Mouse (Mus musculus): ENCODE measurements around the gene Olfr830.
"Not testable (repeated sequence)": the region's sequence is repeated elsewhere in the genome, so short reads cannot be mapped to it uniquely, and the experiment has no call there.

The Olfr830 gene

DNA sequence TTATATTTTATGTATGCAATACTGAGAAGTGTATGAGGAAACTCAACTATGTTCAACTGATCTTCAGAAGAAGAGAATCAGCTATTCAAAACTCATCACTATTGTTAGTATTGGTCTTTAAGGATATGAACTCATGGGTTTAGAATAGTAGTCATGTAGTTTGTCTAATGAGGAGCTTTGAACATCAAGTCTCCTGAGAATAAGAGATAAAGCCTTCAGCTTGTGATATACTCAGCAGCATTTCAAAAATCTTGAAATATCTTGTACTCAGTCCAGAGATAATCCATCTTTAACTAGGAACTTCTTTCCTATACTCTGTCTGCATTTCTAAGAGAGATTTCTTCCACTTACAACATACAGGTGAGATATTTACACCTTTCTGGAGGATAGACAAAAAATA, at the start of gene Olfr830:
Gene Olfr830 (plus strand): TSS at position 301 of the 400 bp plus-strand sequence.
- no peak for DNase-seq (ENCODE audit: low spot score in 2 of 2)

DNA sequence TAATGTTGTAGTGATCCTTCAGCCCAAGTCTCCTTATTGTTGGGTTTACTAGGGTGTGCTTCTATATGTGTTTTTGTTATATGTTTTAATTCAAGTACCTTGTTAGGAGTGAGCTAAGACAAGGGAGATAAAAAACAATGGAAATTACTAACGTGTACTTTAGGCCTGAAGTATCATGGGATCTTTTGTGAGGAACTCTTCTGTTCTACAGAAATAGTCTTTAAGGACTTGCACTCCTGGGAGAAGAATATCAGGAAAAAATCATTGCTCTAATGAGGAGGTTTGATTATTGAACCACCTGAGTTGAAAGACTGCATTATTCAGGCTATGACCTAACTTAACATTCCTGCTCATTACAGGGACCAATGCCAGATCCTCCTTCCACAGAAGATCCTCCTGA, 19.9 kb upstream of the Olfr830 start, which contains the start of gene Olfr829:
Gene Olfr829 (plus strand): TSS at position 301 of the 400 bp plus-strand sequence.
- no peak for DNase-seq (ENCODE audit: low spot score in 2 of 2)

DNA sequence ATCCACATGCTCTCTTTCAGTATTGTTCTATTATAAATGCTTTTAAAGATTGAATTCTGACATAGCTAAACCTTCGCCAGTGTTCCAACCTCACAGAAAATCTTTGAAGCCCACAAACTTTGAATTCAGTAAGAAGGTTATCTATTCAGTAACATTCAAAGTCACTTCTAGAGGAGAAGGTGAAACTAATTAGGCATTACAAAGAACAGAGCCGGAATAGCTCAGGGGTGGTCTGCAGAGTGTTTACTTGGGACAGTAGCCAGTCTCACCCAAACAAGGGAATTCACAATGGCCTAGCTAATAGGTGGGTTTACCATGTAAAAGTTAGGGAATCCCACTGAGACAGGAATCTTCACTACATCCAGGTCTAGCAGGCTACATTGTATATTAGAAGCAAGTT, 33.2 kb downstream of the Olfr830 start:
- not testable (repeated sequence) for DNase-seq (ENCODE audit: low spot score in 2 of 2)

GRCm38 (mm10) chr9:18927921-18928320, 53.4 kb downstream of the Olfr830 start:
- DNase-seq (ENCODE audit: low spot score in 2 of 2) = not testable (repeated sequence)

All from left cerebral cortex, adult 9 months (tissue).